Mouse (Mus musculus) heart, embryonic 10.5 days (tissue): Measurements from ENCODE around the gene Acot3. TPM values are rescaled to one million over a fixed set of nuclear protein-coding genes. Genes with fewer than 3 reads are reported as not detected.

ENCODE experiments used
- polyA plus RNA-seq: library from polyadenylated mRNA; unstranded; fragments of >200 nt; fragmentation: Nextera tagmentation; extraction: Ambion mirVana; gene quantifications from 2 replicates; pipeline ENCODE4 v1.2.1, GENCODE M21; 2016

Acot3 gene
- polyA plus RNA-seq, 1 experiment from 2014 or later: 0.60 TPM

Other genes starting within 250 kb of the Acot3 start
- 38.8 and 39.1 TPM in 2 replicates for gene Numb, start 130.2 kb upstream of the Acot3 start, polyA plus RNA-seq
- 12.3 and 19.4 TPM in 2 replicates for gene Riox1, start 101.5 kb upstream of the Acot3 start, polyA plus RNA-seq
- not detected in 2 replicates for gene Heatr4, start 67.3 kb upstream of the Acot3 start, polyA plus RNA-seq
- gene Acot2, start 64.3 kb upstream of the Acot3 start, polyA plus RNA-seq: 23.1 and 35.2 TPM in 2 replicates
- gene Acot1, start 42.7 kb upstream of the Acot3 start, polyA plus RNA-seq: 15.3 and 23.3 TPM in 2 replicates
- gene Acot4, start 13.8 kb upstream of the Acot3 start, polyA plus RNA-seq: 0.37 and 0.72 TPM in 2 replicates
- gene Gm49366, start 13.2 kb upstream of the Acot3 start, polyA plus RNA-seq: not detected in 2 replicates
- gene Acot5, start 17.2 kb downstream of the Acot3 start, polyA plus RNA-seq: 0.11 TPM in 1 of 2 replicates, not detected in the other
- gene Acot6, start 48.5 kb downstream of the Acot3 start, polyA plus RNA-seq: 0.67 and 0.69 TPM in 2 replicates
- gene Dnal1, start 62.2 kb downstream of the Acot3 start, polyA plus RNA-seq: 3.4 and 3.7 TPM in 2 replicates
- gene Pnma1, start 96.3 kb downstream of the Acot3 start, polyA plus RNA-seq: 0.71 and 1.1 TPM in 2 replicates
- 8.0 and 10.5 TPM in 2 replicates for gene Elmsan1, start 166.7 kb downstream of the Acot3 start, polyA plus RNA-seq
- gene Ptgr2, start 233.1 kb downstream of the Acot3 start, polyA plus RNA-seq: 52.7 and 79.6 TPM in 2 replicates